Mouse (Mus musculus) retina, postnatal 1 day (tissue): ENCODE measurements at regions not wholly inside any gene's neighbourhood (a gene's known extent, or its start where the extent isn't known, plus 50 kb on each side); places are given as distances from the start of the nearest gene placed in this dataset.
A peak's percentile ranks its signal among the peaks of the same experiment; 100 is the strongest.

Experiments
- DNase-seq: peaks from one replicate; pipeline ENCODE4 v3.0.0-alpha.2; 2012

GRCm38 (mm10) chr9:74655956-74656355, 205.8 kb upstream of the Onecut1 start:
- no peak for DNase-seq

GRCm38 (mm10) chr9:74656392-74656791, 205.3 kb upstream of the Onecut1 start:
- DNase-seq, result no peak

- no peak for DNase-seq
Observed at GRCm38 (mm10) chr9:74671356-74671952, 190.3 kb upstream of the Onecut1 start.

- no peak for DNase-seq
Observed at GRCm38 (mm10) chr9:74672261-74672660, 189.5 kb upstream of the Onecut1 start.

- peak; percentile 51 for DNase-seq
Observed at GRCm38 (mm10) chr9:74698229-74698628, 163.5 kb upstream of the Onecut1 start.

GRCm38 (mm10) chr9:74705698-74706097, 156.0 kb upstream of the Onecut1 start:
- DNase-seq, result peak; percentile 9

GRCm38 (mm10) chr9:74707608-74708007, 154.1 kb upstream of the Onecut1 start:
- DNase-seq, result no peak

GRCm38 (mm10) chr9:74711698-74712097, 150.0 kb upstream of the Onecut1 start:
- DNase-seq, result no peak

GRCm38 (mm10) chr9:74732451-74732850, 129.3 kb upstream of the Onecut1 start:
- no peak for DNase-seq

GRCm38 (mm10) chr9:74741949-74742348, 119.8 kb upstream of the Onecut1 start:
- no peak for DNase-seq

GRCm38 (mm10) chr9:74747886-74748285, 113.8 kb upstream of the Onecut1 start:
- DNase-seq, result no peak

GRCm38 (mm10) chr9:74758025-74758424, 103.7 kb upstream of the Onecut1 start:
- no peak for DNase-seq

- no peak for DNase-seq
Observed at GRCm38 (mm10) chr9:74758876-74759275, 102.8 kb upstream of the Onecut1 start.

- DNase-seq, result no peak
Observed at GRCm38 (mm10) chr9:74780419-74780818, 81.3 kb upstream of the Onecut1 start.

GRCm38 (mm10) chr9:74793394-74793793, 68.3 kb upstream of the Onecut1 start:
- DNase-seq, result no peak

GRCm38 (mm10) chr9:74795994-74796393, 65.7 kb upstream of the Onecut1 start:
- DNase-seq, result no peak

GRCm38 (mm10) chr9:74797272-74797844, 64.4 kb upstream of the Onecut1 start:
- DNase-seq, result no peak

GRCm38 (mm10) chr9:74801091-74801490, 60.6 kb upstream of the Onecut1 start:
- DNase-seq, result no peak

- peak; percentile 87 for DNase-seq
Observed at GRCm38 (mm10) chr9:74811437-74811836, 50.3 kb upstream of the Onecut1 start.
